Mouse (Mus musculus): ENCODE measurements at regions not wholly inside any gene's neighbourhood (a gene's known extent, or its start where the extent isn't known, plus 50 kb on each side); places are given as distances from the start of the nearest gene placed in this dataset.

DNA sequence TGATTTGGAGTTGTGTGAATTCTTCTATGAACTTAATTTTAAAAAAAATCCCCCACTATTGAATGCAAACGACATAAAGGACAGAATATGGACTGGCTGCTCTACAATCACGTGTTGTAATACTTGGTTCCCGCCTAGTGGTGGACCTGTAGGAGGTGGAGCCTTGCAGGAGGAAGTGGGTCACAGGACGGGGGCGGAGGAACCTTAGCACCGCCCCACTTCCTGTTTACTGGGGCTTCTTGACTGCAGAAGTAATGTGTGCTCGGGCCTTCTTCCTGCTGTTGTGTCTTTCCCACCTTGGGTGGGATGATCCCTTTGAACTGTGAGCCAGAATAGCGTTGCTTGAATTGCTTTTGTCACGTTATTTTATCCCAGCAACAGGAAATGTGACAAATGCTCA is 52.2 kb upstream of the Tmem108 start:
- no peak overlapping the region for H3K27ac ChIP-seq (replicated peaks; ENCODE audit: low read depth, low read length)
- WGBS = 89% methylated on average over 9 of the region's 9 CpGs
- no peak for DNase-seq (ENCODE audit: low spot score)
- no peaks in the 10 kb centered on the region for H3K4me1 ChIP-seq (ENCODE audit: control insufficient read depth, insufficient read depth, low read length)
- no peak overlapping the region for H3K9ac ChIP-seq (replicated peaks; ENCODE audit: low read length)
- ATAC-seq (replicated peaks; ENCODE audit: insufficient number of reproducible peaks, low FRiP score, low TSS enrichment, low read depth) = no peak
- no peaks in the 10 kb centered on the region for H3K9me3 ChIP-seq (replicated peaks; ENCODE audit: control insufficient read depth, low read length)
- no peak overlapping the region for H3K4me2 ChIP-seq (ENCODE audit: low read depth, low read length)
- H3K4me3 ChIP-seq (ENCODE audit: low read depth, low read length) = no peak overlapping the region
- H3K27me3 ChIP-seq (ENCODE audit: control insufficient read depth, insufficient read depth, low read length) = no peaks in the 10 kb centered on the region
- no peaks in the 10 kb centered on the region for H3K36me3 ChIP-seq (replicated peaks; ENCODE audit: control insufficient read depth, insufficient read depth, low read depth, low read length)

DNA sequence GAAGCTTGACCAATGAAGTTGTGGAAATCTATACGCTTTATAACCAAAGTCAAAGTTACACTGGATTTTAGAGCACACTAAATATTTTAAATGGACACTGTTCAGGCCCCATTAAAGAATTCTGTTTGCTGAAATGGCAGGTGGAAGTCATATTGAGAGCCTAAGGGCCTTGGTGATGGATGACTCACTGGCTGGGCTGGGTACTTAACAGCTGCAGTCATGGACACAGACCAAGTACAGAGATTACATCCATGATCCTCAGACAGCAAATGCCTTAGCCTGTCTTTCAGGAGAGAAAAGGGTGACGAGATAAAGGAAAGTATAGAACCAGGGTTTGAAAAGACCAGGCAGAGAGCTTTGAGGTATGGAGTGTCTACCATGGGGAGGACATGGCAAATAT is 57.4 kb upstream of the Tmem108 start:
- Histone ChIP-seq H3K4me3 (ENCODE audit: low read depth, low read length) (no peak overlapping the region), H3K4me2 (ENCODE audit: low read depth, low read length) (no peak overlapping the region), H3K9ac (replicated peaks; ENCODE audit: low read length) (no peak overlapping the region), H3K4me1 (ENCODE audit: control insufficient read depth, insufficient read depth, low read length) (no peaks in the 10 kb centered on the region), H3K27me3 (ENCODE audit: control insufficient read depth, insufficient read depth, low read length) (no peaks in the 10 kb centered on the region), H3K27ac (replicated peaks; ENCODE audit: low read depth, low read length) (no peak overlapping the region), H3K36me3 (replicated peaks; ENCODE audit: control insufficient read depth, insufficient read depth, low read depth, low read length) (no peaks in the 10 kb centered on the region), H3K9me3 (replicated peaks; ENCODE audit: control insufficient read depth, low read length) (no peaks in the 10 kb centered on the region)
- DNase-seq (ENCODE audit: low spot score) = no peak
- WGBS = 87% methylated on average over 2 of the region's 2 CpGs
- ATAC-seq (replicated peaks; ENCODE audit: insufficient number of reproducible peaks, low FRiP score, low TSS enrichment, low read depth) = no peak

DNA sequence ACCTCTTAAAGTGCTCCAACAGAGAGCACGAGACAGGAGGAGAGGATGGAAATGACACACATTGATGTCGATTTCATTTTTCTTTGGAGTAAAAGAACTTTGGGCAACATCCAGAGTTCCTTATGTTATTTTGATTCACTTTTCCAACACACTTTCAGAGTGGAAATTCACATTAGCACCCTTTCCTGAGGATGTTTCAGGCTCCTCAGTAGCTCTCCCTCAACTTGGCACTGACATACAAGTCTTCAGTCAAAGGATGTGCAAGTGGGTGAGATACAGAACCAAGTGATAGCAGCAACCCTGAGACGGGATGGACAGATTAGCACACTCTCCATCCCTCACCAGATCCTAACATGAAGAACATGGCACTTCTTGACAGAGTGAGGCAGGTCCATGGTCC is 60.0 kb upstream of the Tmem108 start:
- Histone ChIP-seq H3K27me3 (ENCODE audit: control insufficient read depth, insufficient read depth, low read length) (no peaks in the 10 kb centered on the region), H3K9me3 (replicated peaks; ENCODE audit: control insufficient read depth, low read length) (no peaks in the 10 kb centered on the region), H3K27ac (replicated peaks; ENCODE audit: low read depth, low read length) (no peak overlapping the region), H3K4me1 (ENCODE audit: control insufficient read depth, insufficient read depth, low read length) (no peaks in the 10 kb centered on the region), H3K9ac (replicated peaks; ENCODE audit: low read length) (no peak overlapping the region), H3K36me3 (replicated peaks; ENCODE audit: control insufficient read depth, insufficient read depth, low read depth, low read length) (no peaks in the 10 kb centered on the region), H3K4me2 (ENCODE audit: low read depth, low read length) (no peak overlapping the region), H3K4me3 (ENCODE audit: low read depth, low read length) (no peak overlapping the region)
- ATAC-seq (replicated peaks; ENCODE audit: insufficient number of reproducible peaks, low FRiP score, low TSS enrichment, low read depth) = no peak
- WGBS = 90% methylated on average over 3 of the region's 3 CpGs
- no peak for DNase-seq (ENCODE audit: low spot score)

DNA sequence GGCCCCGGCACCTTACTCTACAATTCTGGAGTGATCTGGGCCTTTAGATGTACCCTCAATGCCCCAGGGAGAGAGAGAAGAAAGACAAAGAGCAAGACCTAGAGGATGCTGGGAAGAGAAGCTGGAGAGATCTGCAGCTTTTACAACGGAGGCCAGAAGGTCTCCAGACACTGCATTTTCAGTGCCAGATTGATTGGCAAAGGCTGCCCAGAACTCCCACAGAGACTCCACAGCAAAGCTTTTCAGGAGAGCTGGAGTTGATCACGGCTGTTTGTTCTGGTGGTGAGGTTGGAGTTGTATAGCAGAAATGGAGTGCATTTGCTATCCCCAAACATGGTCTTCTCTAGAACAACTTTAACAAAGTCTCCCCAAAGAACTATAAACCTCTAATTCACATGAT is 61.9 kb upstream of the Tmem108 start:
- WGBS = 55% methylated on average over 3 of the region's 3 CpGs
- Histone ChIP-seq H3K36me3 (replicated peaks; ENCODE audit: control insufficient read depth, insufficient read depth, low read depth, low read length) (no peaks in the 10 kb centered on the region), H3K9ac (replicated peaks; ENCODE audit: low read length) (no peak overlapping the region), H3K27me3 (ENCODE audit: control insufficient read depth, insufficient read depth, low read length) (no peaks in the 10 kb centered on the region), H3K4me1 (ENCODE audit: control insufficient read depth, insufficient read depth, low read length) (no peaks in the 10 kb centered on the region), H3K9me3 (replicated peaks; ENCODE audit: control insufficient read depth, low read length) (no peaks in the 10 kb centered on the region), H3K4me2 (ENCODE audit: low read depth, low read length) (no peak overlapping the region), H3K27ac (replicated peaks; ENCODE audit: low read depth, low read length) (no peak overlapping the region), H3K4me3 (ENCODE audit: low read depth, low read length) (no peak overlapping the region)
- DNase-seq (ENCODE audit: low spot score) (no peak), ATAC-seq (replicated peaks; ENCODE audit: insufficient number of reproducible peaks, low FRiP score, low TSS enrichment, low read depth) (no peak)

DNA sequence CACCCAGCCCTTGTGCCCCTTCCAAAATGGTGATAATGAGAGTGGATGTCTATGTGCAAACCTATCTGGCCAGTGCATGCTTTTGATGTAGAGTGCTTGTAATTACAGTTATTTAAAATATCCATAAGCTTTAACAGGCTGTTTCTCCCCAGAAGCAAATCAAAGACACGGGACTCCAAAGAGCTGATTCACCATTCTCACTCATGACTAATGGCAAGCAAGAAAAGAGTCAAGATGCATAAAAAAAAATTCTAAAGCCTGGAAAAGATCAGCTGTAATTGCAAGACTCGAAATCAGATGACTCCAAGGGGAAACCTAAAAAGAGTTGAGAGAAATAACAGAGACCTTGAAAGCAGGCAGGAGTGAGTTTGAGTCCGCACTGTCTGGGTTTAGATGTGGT is 79.6 kb upstream of the Tmem108 start:
- Histone ChIP-seq H3K27me3 (ENCODE audit: control insufficient read depth, insufficient read depth, low read length) (no peaks in the 10 kb centered on the region), H3K36me3 (replicated peaks; ENCODE audit: control insufficient read depth, insufficient read depth, low read depth, low read length) (no peaks in the 10 kb centered on the region), H3K9me3 (replicated peaks; ENCODE audit: control insufficient read depth, low read length) (no peaks in the 10 kb centered on the region), H3K27ac (replicated peaks; ENCODE audit: low read depth, low read length) (no peak overlapping the region), H3K4me3 (ENCODE audit: low read depth, low read length) (no peak overlapping the region), H3K4me2 (ENCODE audit: low read depth, low read length) (no peak overlapping the region), H3K4me1 (ENCODE audit: control insufficient read depth, insufficient read depth, low read length) (no peaks in the 10 kb centered on the region), H3K9ac (replicated peaks; ENCODE audit: low read length) (no peak overlapping the region)
- no peak for ATAC-seq (replicated peaks; ENCODE audit: insufficient number of reproducible peaks, low FRiP score, low TSS enrichment, low read depth)
- WGBS = 70% methylated on average over 3 of the region's 3 CpGs
- DNase-seq (ENCODE audit: low spot score) = no peak

DNA sequence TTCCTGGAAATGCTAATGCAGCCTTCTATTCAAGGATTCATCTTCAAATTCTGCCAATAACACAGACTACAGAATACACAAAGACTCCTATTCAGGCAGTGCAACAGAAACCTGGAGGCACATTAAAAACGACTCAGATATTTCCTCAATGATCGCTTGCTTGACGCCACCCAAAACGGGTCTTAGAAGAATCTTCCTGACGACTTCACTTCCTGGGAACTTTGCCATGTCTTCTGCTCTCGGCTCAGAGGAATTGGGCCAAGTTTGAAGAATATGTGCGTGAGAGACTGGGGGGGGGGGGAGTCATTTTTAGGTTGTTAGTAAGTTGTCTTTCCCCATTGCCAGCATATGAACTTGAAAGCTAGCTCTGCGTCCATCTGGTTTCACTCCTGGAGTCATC is 82.2 kb upstream of the Tmem108 start:
- DNase-seq (ENCODE audit: low spot score) (no peak), ATAC-seq (replicated peaks; ENCODE audit: insufficient number of reproducible peaks, low FRiP score, low TSS enrichment, low read depth) (no peak)
- no peaks in the 10 kb centered on the region for H3K9me3 ChIP-seq (replicated peaks; ENCODE audit: control insufficient read depth, low read length)
- WGBS = 82% methylated on average over 8 of the region's 8 CpGs
- no peaks in the 10 kb centered on the region for H3K36me3 ChIP-seq (replicated peaks; ENCODE audit: control insufficient read depth, insufficient read depth, low read depth, low read length)
- H3K27ac ChIP-seq (replicated peaks; ENCODE audit: low read depth, low read length) = no peak overlapping the region
- H3K4me3 ChIP-seq (ENCODE audit: low read depth, low read length) = no peak overlapping the region
- H3K4me2 ChIP-seq (ENCODE audit: low read depth, low read length) = no peak overlapping the region
- no peak overlapping the region for H3K9ac ChIP-seq (replicated peaks; ENCODE audit: low read length)
- H3K27me3 ChIP-seq (ENCODE audit: control insufficient read depth, insufficient read depth, low read length) = no peaks in the 10 kb centered on the region
- no peaks in the 10 kb centered on the region for H3K4me1 ChIP-seq (ENCODE audit: control insufficient read depth, insufficient read depth, low read length)

DNA sequence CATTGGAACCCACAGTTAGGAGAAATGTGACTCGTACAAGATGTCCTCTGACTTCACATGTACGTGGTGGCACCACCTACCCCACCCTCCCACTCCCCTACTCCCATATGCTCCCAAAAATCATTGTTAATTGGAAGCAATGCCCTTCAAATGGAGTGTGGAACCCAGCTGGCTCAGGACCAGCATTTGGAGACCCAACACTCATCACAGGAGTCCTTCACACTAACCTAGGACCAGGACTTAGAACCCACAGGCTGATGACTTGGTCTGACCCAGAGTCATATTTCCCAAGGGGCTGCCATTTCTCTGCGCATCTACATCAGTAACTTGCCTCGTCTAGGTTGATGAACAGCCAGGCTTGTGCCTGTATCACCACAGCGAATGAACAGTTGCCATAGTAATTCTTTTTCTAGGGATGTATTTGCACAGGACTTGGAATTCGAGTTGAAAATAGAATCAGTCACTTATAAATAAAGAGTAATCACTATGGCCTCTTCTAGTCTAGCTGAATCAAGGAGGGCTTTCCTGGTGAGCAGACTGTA is 84.3 kb upstream of the Tmem108 start:
- WGBS = 86% methylated on average over 6 of the region's 6 CpGs
- DNase-seq (ENCODE audit: low spot score) = no peak
- ATAC-seq (replicated peaks; ENCODE audit: insufficient number of reproducible peaks, low FRiP score, low TSS enrichment, low read depth) = no peak

DNA sequence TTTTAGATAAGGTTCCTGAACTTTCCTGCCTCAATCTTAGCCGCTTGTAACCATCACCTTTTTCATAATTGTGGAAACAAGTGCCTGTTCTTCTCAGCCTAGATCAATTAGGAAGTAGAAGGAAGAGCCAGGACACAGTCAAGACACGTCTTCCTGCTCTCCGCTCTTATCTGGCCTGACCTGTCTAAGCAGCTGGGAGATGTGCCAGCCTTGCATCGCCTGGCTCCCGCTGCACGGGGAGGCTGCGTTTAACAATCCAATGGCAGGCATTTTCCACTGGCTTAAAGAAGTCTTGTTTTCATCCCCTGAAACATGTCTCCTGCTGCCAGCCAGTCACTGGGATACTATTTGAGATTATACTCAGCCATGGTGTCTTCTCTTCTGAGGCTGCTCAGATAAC is 86.3 kb upstream of the Tmem108 start:
- no peak overlapping the region for H3K27ac ChIP-seq (replicated peaks; ENCODE audit: low read depth, low read length)
- H3K9ac ChIP-seq (replicated peaks; ENCODE audit: low read length) = no peak overlapping the region
- H3K9me3 ChIP-seq (replicated peaks; ENCODE audit: control insufficient read depth, low read length) = no peaks in the 10 kb centered on the region
- no peak for DNase-seq (ENCODE audit: low spot score)
- H3K27me3 ChIP-seq (ENCODE audit: control insufficient read depth, insufficient read depth, low read length) = no peaks in the 10 kb centered on the region
- no peak overlapping the region for H3K4me2 ChIP-seq (ENCODE audit: low read depth, low read length)
- no peak for ATAC-seq (replicated peaks; ENCODE audit: insufficient number of reproducible peaks, low FRiP score, low TSS enrichment, low read depth)
- H3K4me3 ChIP-seq (ENCODE audit: low read depth, low read length) = no peak overlapping the region
- H3K36me3 ChIP-seq (replicated peaks; ENCODE audit: control insufficient read depth, insufficient read depth, low read depth, low read length) = no peaks in the 10 kb centered on the region
- WGBS = 79% methylated on average over 7 of the region's 7 CpGs
- no peaks in the 10 kb centered on the region for H3K4me1 ChIP-seq (ENCODE audit: control insufficient read depth, insufficient read depth, low read length)

More for the DNA sequence above, 84.3 kb upstream of the Tmem108 start:
- Histone ChIP-seq H3K4me1 (ENCODE audit: control insufficient read depth, insufficient read depth, low read length) (no peaks in the 10 kb centered on the region), H3K4me3 (ENCODE audit: low read depth, low read length) (no peak overlapping the region), H3K36me3 (replicated peaks; ENCODE audit: control insufficient read depth, insufficient read depth, low read depth, low read length) (no peaks in the 10 kb centered on the region), H3K27ac (replicated peaks; ENCODE audit: low read depth, low read length) (no peak overlapping the region), H3K4me2 (ENCODE audit: low read depth, low read length) (no peak overlapping the region), H3K27me3 (ENCODE audit: control insufficient read depth, insufficient read depth, low read length) (no peaks in the 10 kb centered on the region), H3K9me3 (replicated peaks; ENCODE audit: control insufficient read depth, low read length) (no peaks in the 10 kb centered on the region), H3K9ac (replicated peaks; ENCODE audit: low read length) (no peak overlapping the region)

Data from embryonic facial prominence, embryonic 11.5 days (tissue).